Mouse (Mus musculus): ENCODE results near the gene Fbxo31.

Fbxo31 gene

GRCm38 (mm10) chr8:121589205-121589726 is 10.7 kb upstream of the Fbxo31 start:
- DNase-seq (ENCODE audit: extremely low spot score), result no peak

GRCm38 (mm10) chr8:121588750-121589149 is 10.1 kb upstream of the Fbxo31 start:
- DNase-seq (ENCODE audit: extremely low spot score), result no peak

- peak; percentile 96 for DNase-seq (ENCODE audit: extremely low spot score)
Measured at GRCm38 (mm10) chr8:121585159-121585825, 6.7 kb upstream of the Fbxo31 start.

- no peak for DNase-seq (ENCODE audit: extremely low spot score)
Measured at GRCm38 (mm10) chr8:121584730-121585129, 6.1 kb upstream of the Fbxo31 start.

- DNase-seq (ENCODE audit: extremely low spot score), result no peak
Measured at GRCm38 (mm10) chr8:121583653-121584052, 5.0 kb upstream of the Fbxo31 start.

- DNase-seq (ENCODE audit: extremely low spot score), result no peak
Measured at GRCm38 (mm10) chr8:121580465-121580864, 1.9 kb upstream of the Fbxo31 start.

- peak; percentile 41 for DNase-seq (ENCODE audit: extremely low spot score)
Measured at GRCm38 (mm10) chr8:121577751-121578675, 593 bp downstream of the Fbxo31 start.

GRCm38 (mm10) chr8:121575661-121576060 is 2.9 kb downstream of the Fbxo31 start:
- no peak for DNase-seq (ENCODE audit: extremely low spot score)

GRCm38 (mm10) chr8:121573275-121573674 is 5.3 kb downstream of the Fbxo31 start:
- no peak for DNase-seq (ENCODE audit: extremely low spot score)

GRCm38 (mm10) chr8:121572121-121572520 is 6.5 kb downstream of the Fbxo31 start:
- DNase-seq (ENCODE audit: extremely low spot score), result no peak

- no peak for DNase-seq (ENCODE audit: extremely low spot score)
Measured at GRCm38 (mm10) chr8:121570801-121571200, 7.8 kb downstream of the Fbxo31 start.

GRCm38 (mm10) chr8:121570335-121570734 is 8.3 kb downstream of the Fbxo31 start:
- no peak for DNase-seq (ENCODE audit: extremely low spot score)

GRCm38 (mm10) chr8:121568321-121568720 is 10.3 kb downstream of the Fbxo31 start:
- no peak for DNase-seq (ENCODE audit: extremely low spot score)

GRCm38 (mm10) chr8:121563701-121564100 is 14.9 kb downstream of the Fbxo31 start:
- no peak for DNase-seq (ENCODE audit: extremely low spot score)

- DNase-seq (ENCODE audit: extremely low spot score), result no peak
Measured at GRCm38 (mm10) chr8:121562941-121563351, 15.7 kb downstream of the Fbxo31 start.

GRCm38 (mm10) chr8:121561636-121562345 is 16.8 kb downstream of the Fbxo31 start:
- DNase-seq (ENCODE audit: extremely low spot score), result no peak

GRCm38 (mm10) chr8:121560432-121561100 is 18.0 kb downstream of the Fbxo31 start:
- no peak for DNase-seq (ENCODE audit: extremely low spot score)

- DNase-seq (ENCODE audit: extremely low spot score), result no peak
Measured at GRCm38 (mm10) chr8:121559801-121560200, 18.8 kb downstream of the Fbxo31 start.

- DNase-seq (ENCODE audit: extremely low spot score), result no peak
Measured at GRCm38 (mm10) chr8:121558538-121558937, 20.1 kb downstream of the Fbxo31 start.

- DNase-seq (ENCODE audit: extremely low spot score), result no peak
Measured at GRCm38 (mm10) chr8:121557746-121558145, 20.9 kb downstream of the Fbxo31 start.

- no peak for DNase-seq (ENCODE audit: extremely low spot score)
Measured at GRCm38 (mm10) chr8:121553831-121554475, 24.7 kb downstream of the Fbxo31 start.

Measured in embryo, embryonic 9.5 days (tissue).